Mouse (Mus musculus) lung, embryonic 15.5 days (tissue): ENCODE data around the gene Pitx2. TPM values are rescaled to one million over a fixed set of nuclear protein-coding genes. Genes with fewer than 3 reads are reported as not detected.

Source experiments
- ATAC-seq: fragments of 200-750 bp; cut with Nextera tagmentation; 2 replicates; pipeline ENCODE4 v1.8.0; 2017; ENCODE audit warnings: moderate number of reproducible peaks, borderline replicate concordance; ENCODE audit not compliant: low FRiP score, low TSS enrichment; ENCODE audit errors: extremely low read depth
- H3K27ac ChIP-seq: fragments of 300-500 bp; sonication (generic); 2 replicates; pipeline ENCODE4 v1.5.1; 2015; ENCODE audit warnings: moderate library complexity, mild to moderate bottlenecking, inconsistent platforms
- H3K27me3 ChIP-seq: fragments of 300-500 bp; sonication (generic); 2 replicates; pipeline ENCODE4 v1.6.1; 2015; ENCODE audit warnings: inconsistent platforms
- H3K36me3 ChIP-seq: fragments of 300-500 bp; sonication (generic); 2 replicates; pipeline ENCODE4 v1.6.1; 2015; ENCODE audit warnings: inconsistent platforms
- H3K4me1 ChIP-seq: fragments of 300-500 bp; sonication (generic); 2 replicates; pipeline ENCODE4 v1.6.1; 2015; ENCODE audit warnings: inconsistent platforms
- H3K4me2 ChIP-seq: fragments of 300-500 bp; sonication (generic); 2 replicates; pipeline ENCODE4 v1.6.1; 2015; ENCODE audit warnings: inconsistent platforms, mild to moderate bottlenecking, moderate library complexity
- H3K4me3 ChIP-seq: fragments of 300-500 bp; sonication (generic); 2 replicates; pipeline ENCODE4 v1.5.1; 2015; ENCODE audit warnings: mild to moderate bottlenecking, inconsistent platforms
- H3K9ac ChIP-seq: fragments of 300-500 bp; sonication (generic); 2 replicates; pipeline ENCODE4 v1.6.1; 2015; ENCODE audit warnings: inconsistent platforms
- H3K9me3 ChIP-seq: fragments of 300-500 bp; sonication (generic); 2 replicates; pipeline ENCODE4 v1.6.1; 2016; ENCODE audit warnings: inconsistent platforms
- WGBS: fragments of 180-500 bp; shearing (Covaris S2); methylation state at CpG from one replicate; pipeline ENCODE4 v1.1.7; 2015; 5-methylcytosine and 5-hydroxymethylcytosine counted together
- polyA plus RNA-seq: library from polyadenylated mRNA; unstranded; fragments of >200 nt; fragmentation: Nextera tagmentation; extraction: Ambion mirVana; gene quantifications from 2 replicates; pipeline ENCODE4 v1.2.1, GENCODE M21; 2015

Pitx2 gene
- polyA plus RNA-seq, 1 experiment from 2014 or later = 6.3 TPM

DNA sequence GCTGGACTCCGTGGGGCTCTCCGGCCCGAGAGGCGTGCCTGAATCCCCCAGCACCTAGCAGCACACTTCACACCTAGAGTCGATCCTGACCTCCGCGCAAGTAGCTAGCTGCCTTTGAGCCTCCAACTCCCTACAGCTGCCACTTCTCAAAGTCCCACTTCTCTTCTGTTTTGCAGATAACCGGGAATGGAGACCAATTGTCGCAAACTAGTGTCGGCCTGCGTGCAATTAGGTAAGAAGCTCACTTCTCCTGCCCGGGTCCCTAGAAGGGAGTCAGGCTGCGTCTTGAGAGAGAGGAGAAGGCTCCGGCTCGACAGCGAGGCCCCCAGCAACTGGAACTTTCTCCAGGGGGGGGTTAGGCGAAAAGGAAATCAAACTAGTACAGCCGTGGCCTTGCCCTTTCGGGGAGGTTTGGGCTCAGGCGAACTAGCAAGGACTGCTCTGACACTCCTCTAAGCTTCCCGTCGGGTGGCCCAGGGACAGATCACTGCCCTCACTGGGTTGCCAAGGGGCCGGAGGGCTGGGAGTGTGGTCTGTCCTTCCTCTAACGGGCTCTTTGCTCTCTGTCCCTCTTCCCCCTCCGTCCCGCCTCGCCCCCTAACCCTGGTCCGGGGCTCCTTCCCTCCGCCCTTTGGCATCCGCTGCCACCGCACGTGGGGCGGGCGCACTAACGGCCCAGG lies 4.2 kb downstream of the Pitx2 start:
- Histone ChIP-seq H3K4me3 (peak overlapping the region; percentile 40), H3K27me3 (peaks cover 96% of the 10 kb centered on the region), H3K4me2 (peak overlapping the region; percentile 81), H3K9ac (no peak overlapping the region), H3K36me3 (no peaks in the 10 kb centered on the region), H3K9me3 (no peaks in the 10 kb centered on the region; the same call in 1 of the 2 replicates), H3K4me1 (peaks cover 27% of the 10 kb centered on the region), H3K27ac (no peak overlapping the region)
- 3% methylated on average over 35 of the region's 35 CpGs for WGBS
- peak; percentile 17; the same call in 1 of the 2 replicates for ATAC-seq

DNA sequence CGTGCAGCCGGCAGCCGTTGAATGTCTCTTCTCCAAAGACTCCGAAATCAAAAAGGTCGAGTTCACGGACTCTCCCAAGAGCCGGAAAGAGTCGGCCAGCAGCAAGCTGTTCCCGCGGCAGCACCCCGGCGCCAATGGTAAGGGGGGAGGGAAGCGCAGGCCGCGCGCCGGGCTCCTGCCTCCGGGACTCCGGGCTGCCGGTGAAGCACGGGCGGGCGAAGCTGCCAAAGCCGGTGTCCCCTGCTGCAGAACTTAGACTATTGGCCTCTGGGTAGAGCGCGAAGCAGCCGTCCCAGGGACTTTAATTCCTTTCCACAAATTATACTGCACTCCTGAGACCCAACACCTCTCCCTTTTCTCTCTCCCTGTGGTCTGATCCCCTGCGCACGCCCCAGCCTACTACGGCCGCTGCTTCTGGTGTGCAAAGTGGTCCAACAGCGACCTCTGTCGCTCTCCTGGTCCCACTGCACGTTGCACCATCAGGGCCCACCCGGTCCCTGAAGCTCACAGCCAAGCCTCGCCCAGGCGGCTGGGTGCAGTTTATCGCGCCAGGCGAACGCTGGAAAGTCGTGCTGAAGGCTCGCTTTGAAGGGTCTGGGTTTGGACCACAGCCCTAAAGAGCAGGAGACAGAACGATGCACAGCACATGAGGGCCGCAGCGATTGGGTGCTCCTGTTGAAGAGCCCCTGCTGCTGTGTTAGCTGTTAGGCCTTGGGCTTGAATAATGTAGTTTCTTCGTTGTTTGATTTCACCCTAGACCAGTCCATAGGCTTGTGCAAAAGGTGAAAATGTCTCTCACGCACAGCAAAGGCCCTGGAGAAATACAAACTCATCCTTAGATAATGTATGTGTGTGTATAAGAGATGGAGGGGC lies 5.0 kb downstream of the Pitx2 start:
- Histone ChIP-seq H3K4me2 (peak overlapping the region; percentile 81), H3K27ac (no peak overlapping the region), H3K27me3 (peaks cover 96% of the 10 kb centered on the region), H3K4me1 (peaks cover 20% of the 10 kb centered on the region), H3K9ac (no peak overlapping the region), H3K36me3 (no peaks in the 10 kb centered on the region), H3K4me3 (peak overlapping the region; percentile 40), H3K9me3 (no peaks in the 10 kb centered on the region; the same call in 1 of the 2 replicates)
- 1% methylated on average over 45 of the region's 48 CpGs for WGBS
- ATAC-seq = peak; percentile 92

DNA sequence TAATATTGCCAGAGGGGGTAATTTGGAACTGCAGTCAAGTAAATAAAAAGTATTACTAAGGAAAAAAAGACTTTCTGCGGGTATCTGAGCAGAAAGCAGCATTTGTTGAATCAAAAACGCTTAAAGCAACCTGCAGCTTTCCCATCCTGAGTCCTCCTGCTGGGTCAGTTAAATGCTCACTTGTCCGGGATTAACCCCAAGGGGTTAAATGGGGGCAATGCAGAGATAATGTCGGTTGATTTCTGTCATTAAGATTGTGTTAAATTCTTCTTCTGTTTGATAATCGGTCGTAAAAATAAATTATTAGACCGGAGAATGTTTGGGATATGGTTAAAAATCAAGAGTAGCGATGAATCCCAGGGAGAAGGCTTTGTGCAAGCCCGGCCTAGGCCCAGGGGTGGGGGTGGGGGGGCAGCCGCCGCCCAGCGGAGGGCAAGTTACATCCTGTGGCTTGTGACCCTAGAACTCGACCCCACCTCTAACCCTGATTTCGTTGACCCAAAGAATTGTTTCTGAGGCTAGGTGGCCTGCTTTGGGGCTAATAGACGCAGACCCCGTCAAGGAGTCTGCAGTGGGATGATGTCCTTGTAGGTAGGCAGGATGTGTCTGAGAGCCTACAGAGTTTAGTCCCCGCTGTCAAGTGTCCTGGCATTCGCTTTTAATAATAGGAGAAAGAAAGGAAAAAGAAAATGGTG lies 6.0 kb downstream of the Pitx2 start:
- Histone ChIP-seq H3K4me2 (no peak overlapping the region), H3K27ac (no peak overlapping the region), H3K9me3 (no peaks in the 10 kb centered on the region; the same call in 1 of the 2 replicates), H3K27me3 (peaks cover 97% of the 10 kb centered on the region), H3K9ac (no peak overlapping the region), H3K4me1 (peaks cover 12% of the 10 kb centered on the region), H3K4me3 (no peak overlapping the region), H3K36me3 (no peaks in the 10 kb centered on the region)
- 10% methylated on average over 18 of the region's 18 CpGs for WGBS
- ATAC-seq = no peak

DNA sequence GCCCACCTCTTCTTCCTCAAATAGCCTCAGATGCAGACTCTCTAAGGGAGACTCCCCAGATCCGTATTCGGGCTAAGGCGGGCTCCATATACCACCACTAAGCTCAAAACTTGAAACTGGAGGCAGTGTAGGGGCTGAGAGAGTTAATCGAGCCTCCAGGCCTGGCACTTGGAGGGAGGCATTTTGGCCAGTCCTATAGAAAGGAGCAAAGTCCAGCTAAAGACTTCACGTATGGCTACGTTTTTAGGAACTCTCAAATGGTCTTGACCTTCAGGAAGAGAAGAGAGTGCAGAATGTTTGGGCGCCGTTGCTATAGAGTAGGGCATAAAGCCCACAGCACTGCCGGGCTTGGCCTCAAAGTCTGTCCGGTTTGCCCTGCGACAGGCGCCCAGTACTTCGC lies 7.1 kb downstream of the Pitx2 start:
- peaks cover 99% of the 10 kb centered on the region for H3K27me3 ChIP-seq
- no peak overlapping the region for H3K9ac ChIP-seq
- no peak for ATAC-seq
- no peak overlapping the region for H3K4me2 ChIP-seq
- 10% methylated on average over 13 of the region's 13 CpGs for WGBS
- peaks cover 12% of the 10 kb centered on the region for H3K4me1 ChIP-seq
- no peak overlapping the region for H3K27ac ChIP-seq
- H3K4me3 ChIP-seq = no peak overlapping the region
- H3K36me3 ChIP-seq = no peaks in the 10 kb centered on the region
- no peaks in the 10 kb centered on the region; the same call in 1 of the 2 replicates for H3K9me3 ChIP-seq

DNA sequence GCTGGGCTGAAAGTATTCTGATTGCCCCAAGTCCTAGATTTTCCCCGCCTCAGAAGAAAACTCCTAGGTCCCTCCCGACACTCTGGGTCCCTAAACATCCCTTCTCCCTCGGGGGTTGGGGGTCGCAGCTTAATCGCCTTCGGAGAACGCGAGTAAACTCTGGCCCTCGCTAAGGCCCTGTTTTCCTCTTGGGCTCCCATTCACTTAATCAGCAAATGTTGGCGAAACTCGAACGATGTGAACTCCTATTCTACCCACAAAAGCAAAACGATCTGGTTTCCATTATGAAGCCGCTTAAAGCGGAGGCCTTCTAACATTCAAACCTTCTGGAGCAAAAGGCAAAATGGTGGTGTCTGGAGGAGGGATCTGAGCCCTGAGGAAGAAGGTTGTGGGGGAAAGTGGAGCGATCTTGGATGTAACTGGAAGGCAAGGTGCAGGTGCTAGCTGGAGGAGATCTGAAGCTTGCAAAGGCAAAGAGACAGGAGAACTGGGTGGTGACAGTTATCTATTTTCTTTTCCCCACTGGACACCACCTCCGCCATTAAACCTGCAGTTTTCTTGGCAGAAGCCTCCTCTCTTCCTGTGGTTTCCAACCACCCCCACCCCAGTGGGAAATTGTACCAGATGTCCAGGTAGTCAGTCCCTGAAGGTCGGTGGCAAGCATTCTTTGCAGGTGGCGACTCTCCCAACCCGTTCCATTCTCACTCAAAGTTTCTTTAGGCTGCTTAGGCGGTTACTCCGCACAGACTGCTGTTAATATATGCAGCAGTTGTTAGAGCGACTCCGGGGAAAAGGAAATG lies 7.8 kb downstream of the Pitx2 start:
- no peak overlapping the region for H3K4me3 ChIP-seq
- no peak overlapping the region for H3K9ac ChIP-seq
- no peak overlapping the region for H3K27ac ChIP-seq
- no peaks in the 10 kb centered on the region for H3K36me3 ChIP-seq
- no peaks in the 10 kb centered on the region; the same call in 1 of the 2 replicates for H3K9me3 ChIP-seq
- no peak overlapping the region for H3K4me2 ChIP-seq
- ATAC-seq = no peak
- 7% methylated on average over 24 of the region's 24 CpGs for WGBS
- peaks cover 12% of the 10 kb centered on the region for H3K4me1 ChIP-seq
- peaks cover 99% of the 10 kb centered on the region for H3K27me3 ChIP-seq

DNA sequence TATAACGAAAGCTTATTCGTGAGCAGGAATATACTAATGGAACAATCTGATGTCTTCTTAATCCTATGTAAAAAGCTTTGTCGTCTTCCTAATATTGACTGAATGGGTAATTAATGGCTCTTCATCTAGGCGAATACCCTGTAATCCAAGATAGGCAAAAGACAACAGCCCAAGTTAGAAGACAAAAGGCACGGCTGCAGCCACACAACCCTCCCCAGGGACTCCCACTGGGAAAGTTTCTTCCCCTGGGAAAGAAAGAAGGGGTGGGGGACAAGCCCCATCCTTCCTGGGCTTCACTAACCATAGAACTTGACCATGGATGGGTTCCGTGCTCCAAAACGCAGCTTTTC lies 8.3 kb downstream of the Pitx2 start:
- no peak overlapping the region for H3K4me3 ChIP-seq
- H3K27ac ChIP-seq = no peak overlapping the region
- H3K4me1 ChIP-seq = peaks cover 10% of the 10 kb centered on the region
- H3K36me3 ChIP-seq = no peaks in the 10 kb centered on the region
- H3K9ac ChIP-seq = no peak overlapping the region
- 12% methylated on average over 7 of the region's 7 CpGs for WGBS
- no peak for ATAC-seq
- H3K4me2 ChIP-seq = no peak overlapping the region
- H3K9me3 ChIP-seq = no peaks in the 10 kb centered on the region; the same call in 1 of the 2 replicates
- peaks cover 99% of the 10 kb centered on the region for H3K27me3 ChIP-seq

DNA sequence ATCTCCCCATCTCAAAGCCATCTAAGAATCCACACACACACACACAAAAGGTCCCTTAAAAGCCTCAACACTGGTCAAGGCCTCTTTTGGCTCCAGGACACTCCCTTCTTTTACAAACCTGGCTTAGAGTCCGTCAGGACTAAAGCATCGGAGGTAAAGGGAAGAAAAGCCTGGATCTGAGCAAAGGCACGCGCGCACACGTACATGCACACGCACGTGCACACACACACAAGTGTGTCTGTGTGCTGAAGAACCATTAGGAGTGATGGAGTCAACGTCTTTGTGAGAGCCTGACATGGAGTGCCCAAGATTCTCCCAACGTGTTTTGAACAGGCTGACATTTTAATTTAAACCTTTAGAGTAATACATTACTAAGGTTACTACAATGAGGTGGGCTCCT lies 8.7 kb downstream of the Pitx2 start:
- no peaks in the 10 kb centered on the region for H3K36me3 ChIP-seq
- ATAC-seq = no peak
- no peaks in the 10 kb centered on the region; the same call in 1 of the 2 replicates for H3K9me3 ChIP-seq
- peaks cover 99% of the 10 kb centered on the region for H3K27me3 ChIP-seq
- H3K4me2 ChIP-seq = no peak overlapping the region
- peaks cover 7% of the 10 kb centered on the region for H3K4me1 ChIP-seq
- H3K9ac ChIP-seq = no peak overlapping the region
- no peak overlapping the region for H3K4me3 ChIP-seq
- no peak overlapping the region for H3K27ac ChIP-seq
- 10% methylated on average over 10 of the region's 10 CpGs for WGBS

DNA sequence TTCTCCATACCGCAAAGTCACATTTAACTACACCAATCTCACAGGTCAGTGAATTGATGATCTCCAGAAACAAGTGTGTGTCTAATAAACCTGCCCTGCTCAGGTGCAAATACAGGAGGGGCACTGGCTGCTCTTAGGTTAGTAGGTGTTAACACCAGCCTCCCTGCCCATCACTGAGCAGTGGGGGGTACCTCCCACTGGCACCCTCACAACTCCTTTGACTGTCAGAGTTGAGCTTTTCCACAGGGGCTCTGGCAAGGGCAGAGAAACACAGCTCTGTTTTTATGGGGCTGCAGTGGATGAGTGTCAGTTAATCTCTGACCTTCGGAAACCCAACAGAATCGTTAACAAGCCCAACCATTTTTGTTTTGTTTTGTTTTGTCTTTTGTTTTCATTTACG lies 9.6 kb downstream of the Pitx2 start:
- H3K4me1 ChIP-seq = peaks cover 13% of the 10 kb centered on the region
- no peak overlapping the region for H3K4me2 ChIP-seq
- WGBS = 13% methylated on average over 4 of the region's 4 CpGs
- H3K36me3 ChIP-seq = no peaks in the 10 kb centered on the region
- H3K9me3 ChIP-seq = no peaks in the 10 kb centered on the region; the same call in 1 of the 2 replicates
- no peak overlapping the region for H3K9ac ChIP-seq
- no peak for ATAC-seq
- H3K27me3 ChIP-seq = peaks cover 99% of the 10 kb centered on the region
- H3K27ac ChIP-seq = no peak overlapping the region
- no peak overlapping the region for H3K4me3 ChIP-seq

DNA sequence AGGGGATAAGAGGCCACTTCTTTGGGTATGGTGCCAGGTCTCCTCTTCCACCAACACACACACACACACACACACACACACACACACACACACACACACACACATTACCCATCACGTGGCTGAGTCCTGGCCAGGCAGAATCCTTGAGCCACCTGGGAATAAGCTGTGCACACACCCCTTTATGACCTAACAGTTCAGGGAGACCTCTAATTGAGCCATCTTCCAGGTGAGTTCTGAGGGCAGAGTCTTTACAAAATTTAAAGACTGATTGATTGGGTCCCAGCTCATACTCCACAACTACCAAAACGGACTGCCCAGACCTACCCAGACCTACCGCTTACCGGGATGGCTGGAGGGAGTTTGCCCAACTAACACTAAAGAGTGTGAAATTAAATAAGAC lies 10.1 kb downstream of the Pitx2 start:
- no peak for ATAC-seq
- H3K27me3 ChIP-seq = peaks cover 99% of the 10 kb centered on the region
- H3K4me3 ChIP-seq = no peak overlapping the region
- no peaks in the 10 kb centered on the region for H3K36me3 ChIP-seq
- no peaks in the 10 kb centered on the region; the same call in 1 of the 2 replicates for H3K9me3 ChIP-seq
- H3K4me1 ChIP-seq = peaks cover 14% of the 10 kb centered on the region
- no peak overlapping the region for H3K27ac ChIP-seq
- H3K9ac ChIP-seq = no peak overlapping the region
- H3K4me2 ChIP-seq = no peak overlapping the region
- 10% methylated on average over 4 of the region's 4 CpGs for WGBS

DNA sequence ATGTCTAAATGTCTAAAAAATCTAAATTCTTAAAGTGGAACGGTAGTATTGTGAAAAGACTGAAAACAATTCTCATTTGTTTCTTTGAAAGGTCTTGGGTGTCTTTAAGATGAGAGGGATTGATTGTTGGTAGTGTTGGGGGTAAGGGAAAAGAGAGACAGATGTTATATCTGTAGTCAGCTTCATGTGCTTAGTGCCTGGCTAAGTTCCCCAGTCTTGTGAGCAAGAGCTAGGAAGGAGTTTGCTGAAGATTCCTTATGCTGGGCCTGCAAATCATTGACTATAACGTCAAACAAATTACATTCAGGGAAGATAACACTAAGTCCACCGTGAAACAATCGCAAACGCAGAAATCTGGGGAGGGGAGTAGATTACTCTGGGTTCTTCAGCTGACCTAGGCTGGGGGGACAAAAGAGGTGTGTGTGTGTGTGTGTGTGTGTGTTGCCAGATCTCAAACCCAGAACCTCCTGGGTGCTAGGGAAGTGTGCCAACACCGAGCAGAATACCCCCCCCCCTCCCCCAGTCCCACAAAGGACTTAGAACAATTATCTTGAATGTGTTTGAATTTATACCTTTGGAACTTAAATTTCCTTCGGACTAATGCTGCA lies 12.5 kb downstream of the Pitx2 start:
- no peak for ATAC-seq
- Histone ChIP-seq H3K4me2 (no peak overlapping the region), H3K36me3 (no peaks in the 10 kb centered on the region), H3K27ac (no peak overlapping the region), H3K9me3 (no peaks in the 10 kb centered on the region), H3K9ac (no peak overlapping the region), H3K4me1 (peaks cover 29% of the 10 kb centered on the region), H3K27me3 (peaks cover 100% of the 10 kb centered on the region), H3K4me3 (no peak overlapping the region)
- WGBS = 4% methylated on average over 7 of the region's 7 CpGs

DNA sequence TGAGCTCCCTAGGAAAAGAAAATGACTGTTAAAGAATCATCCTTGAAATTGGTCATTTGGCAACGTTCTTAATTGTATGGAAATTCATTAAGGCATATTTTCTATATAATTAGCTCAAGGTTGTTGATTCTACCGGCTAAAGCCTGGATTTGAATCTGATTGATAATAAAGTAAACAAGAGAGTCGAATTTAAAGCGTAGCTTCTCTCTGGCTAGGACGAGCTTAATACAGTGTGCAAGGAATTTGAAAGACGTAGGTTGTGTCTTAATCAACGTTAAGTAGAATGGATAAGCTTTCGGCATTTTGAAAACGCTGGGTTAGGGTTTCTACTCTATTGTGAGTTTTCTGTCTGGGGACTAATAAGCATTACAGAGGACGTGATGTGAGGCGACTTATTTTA lies 13.1 kb downstream of the Pitx2 start:
- H3K9me3 ChIP-seq = no peaks in the 10 kb centered on the region
- no peak overlapping the region for H3K9ac ChIP-seq
- no peak overlapping the region for H3K27ac ChIP-seq
- no peak overlapping the region for H3K4me2 ChIP-seq
- WGBS = 2% methylated on average over 11 of the region's 11 CpGs
- peaks cover 29% of the 10 kb centered on the region for H3K4me1 ChIP-seq
- no peaks in the 10 kb centered on the region for H3K36me3 ChIP-seq
- H3K27me3 ChIP-seq = peaks cover 100% of the 10 kb centered on the region
- no peak for ATAC-seq
- H3K4me3 ChIP-seq = no peak overlapping the region
